Mouse (Mus musculus) embryonic fibroblast, embryonic 13.5 days (primary cell): Measurements from ENCODE around the gene Gast.

Source experiments
- CTCF ChIP-seq: IDR thresholded peaks from 2 replicates; pipeline ENCODE4 v1.5.1; 2011; ENCODE audit warnings: mild to moderate bottlenecking, control low read depth, low read length, moderate library complexity, borderline replicate concordance; ENCODE audit not compliant: insufficient read depth
- POLR2A ChIP-seq: IDR thresholded peaks from 2 replicates; pipeline ENCODE4 v1.6.1; 2011; ENCODE audit warnings: low read depth, mild to moderate bottlenecking, control low read depth, low read length, moderate library complexity

GRCm38 (mm10) chr11:100325062-100325629, 9.1 kb upstream of the Gast start:
- TF ChIP-seq POLR2A, result no peak
- no peak for TF ChIP-seq CTCF
